Mouse (Mus musculus) gastrocnemius, adult 8-10 months (tissue): ENCODE results near the gene Gcnt7. TPM values are rescaled to one million over a fixed set of nuclear protein-coding genes. Genes with fewer than 3 reads are reported as not detected.

Experiments
- DNase-seq, 2 experiments: peaks; one replicate each; pipeline ENCODE4 v3.0.0; 2022; ENCODE audit warnings: low spot score in 2 of 2
- total RNA-seq, 4 experiments: library from RNA; stranded (reverse); gene quantifications; 2 replicates each; pipeline ENCODE4 v1.2.4; 2022

Gcnt7 gene
- total RNA-seq, 4 experiments from 2014 or later: not detected

DNA sequence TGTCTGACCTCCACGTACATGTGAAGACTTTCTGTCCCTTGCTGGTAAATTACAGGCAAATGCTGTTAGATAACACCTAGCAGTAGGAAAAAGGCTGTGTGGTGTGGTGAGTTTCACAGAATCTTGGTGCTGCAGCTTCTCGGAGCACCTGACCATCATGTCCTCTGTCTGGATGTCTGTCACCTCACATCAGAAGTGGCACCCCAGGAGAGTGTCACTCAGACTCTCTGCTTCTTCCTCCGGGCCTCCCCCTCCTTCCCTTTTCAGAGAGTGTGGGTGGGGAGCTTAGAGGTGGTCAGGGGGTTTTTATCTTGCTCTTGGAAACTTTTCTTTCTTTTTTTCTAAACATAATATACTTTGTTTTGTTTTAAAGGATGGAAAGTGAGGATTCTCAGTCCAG is 53.4 kb downstream of the Gcnt7 start:
- DNase-seq: no peak

DNA sequence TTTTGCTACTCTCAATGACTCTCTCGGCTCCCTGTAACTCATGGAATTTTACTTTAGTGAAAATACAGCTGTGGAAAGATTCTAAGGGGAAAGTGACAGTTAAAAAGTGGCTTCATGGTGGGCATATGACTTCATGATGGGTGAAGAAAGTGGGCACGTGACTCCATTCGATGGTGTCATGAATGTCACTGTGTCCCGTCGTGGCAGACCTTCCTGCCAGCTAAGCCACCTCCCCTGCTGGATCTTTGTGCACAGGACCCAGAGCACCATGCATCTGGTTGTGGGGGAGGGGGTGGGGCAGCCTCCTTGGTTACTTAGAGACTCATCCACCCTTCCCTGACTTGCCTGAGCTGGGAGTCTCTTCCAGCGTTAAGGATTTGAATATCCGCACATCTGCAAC is 54.2 kb downstream of the Gcnt7 start:
- DNase-seq: no peak

GRCm38 (mm10) chr2:172401116-172401825 is 57.1 kb downstream of the Gcnt7 start:
- DNase-seq: no peak

Other genes starting within 250 kb of the Gcnt7 start
- not detected for gene Mc3r, start 210.1 kb downstream of the Gcnt7 start, total RNA-seq
- 1 to 10 TPM; 5.4 to 6.8 (median 6.1) TPM for gene Fam210b, start 113.0 kb downstream of the Gcnt7 start, total RNA-seq
- gene Aurka, start 88.1 kb downstream of the Gcnt7 start, total RNA-seq: 10 to 100 TPM in 2 of 4 experiments, 1 to 10 TPM in 2; 6.3 to 16.2 (median 11.4) TPM
- 10 to 100 TPM; 16.6 to 20.2 (median 19.3) TPM for gene Cstf1, start 87.9 kb downstream of the Gcnt7 start, total RNA-seq
- under 1 TPM; 0.10 to 0.40 (median 0.21) TPM for gene Cass4, start 64.8 kb downstream of the Gcnt7 start, total RNA-seq
- 10 to 100 TPM; 24.4 to 30.5 (median 27.4) TPM for gene Rtf2, start 18.0 kb downstream of the Gcnt7 start, total RNA-seq
- 1 to 10 TPM in 1 of 4 experiments, not detected in 3; 1.0 TPM for gene Fam209, start 13.9 kb upstream of the Gcnt7 start, total RNA-seq
- not detected for gene Tfap2c, start 91.0 kb upstream of the Gcnt7 start, total RNA-seq